Mouse (Mus musculus) lung, postnatal 0 days (tissue): ENCODE results near the gene Ntn1.

Experiments
- CTCF ChIP-seq: IDR thresholded peaks from 2 replicates; pipeline ENCODE4 v1.5.1; 2016; ENCODE audit warnings: antibody characterized with exemption, mild to moderate bottlenecking
- EP300 ChIP-seq: IDR thresholded peaks from 2 replicates; pipeline ENCODE4 v1.6.1; 2016; ENCODE audit warnings: antibody characterized with exemption, mild to moderate bottlenecking, control low read depth

DNA sequence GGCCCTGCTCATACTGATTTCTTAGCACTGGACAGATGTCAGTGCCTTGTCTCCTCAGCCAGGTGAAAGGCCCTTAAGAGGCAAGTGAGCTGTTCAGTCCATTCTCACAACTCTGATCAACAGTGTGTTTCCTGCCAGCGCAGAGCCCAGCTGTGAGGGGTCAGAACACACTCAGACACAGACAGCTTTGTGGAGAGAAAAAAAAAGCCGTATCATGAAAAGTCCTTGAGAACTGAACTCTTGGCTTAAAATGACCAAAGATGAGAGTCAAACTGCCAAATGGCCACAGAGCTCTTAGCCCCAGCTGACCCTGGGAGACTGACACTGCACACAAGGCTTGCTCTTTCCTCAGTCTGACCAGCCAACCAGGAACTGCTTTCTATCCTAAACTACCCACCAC lies 192.6 kb downstream of the Ntn1 start:
- no peak for TF ChIP-seq CTCF
- no peak for TF ChIP-seq EP300
